Mouse (Mus musculus): ENCODE results near the gene Crtc3. TPM values are rescaled to one million over a fixed set of nuclear protein-coding genes. Genes with fewer than 3 reads are reported as not detected.

Crtc3 gene
- polyA plus RNA-seq (2016; fragmentation: Nextera tagmentation; extraction: Ambion mirVana), result 8.4 and 9.3 TPM in 2 replicates

- peak within 1 kb of the TSS; percentile 81 for H3K4me3 ChIP-seq
- under 1% methylated on average over 83 of the region's 83 CpGs for WGBS
- no peaks in the 10 kb centered on the region for H3K27me3 ChIP-seq (ENCODE audit: low read depth, poor library complexity, severe bottlenecking)
Measured at GRCm38 (mm10) chr7:80688556-80689220, at the start of gene Crtc3. TSS of gene Crtc3 (minus strand) at chr7:80688877.

GRCm38 (mm10) chr7:80736199-80736598, 47.5 kb upstream of the Crtc3 start:
- Histone ChIP-seq H3K4me1 (no peaks in the 10 kb centered on the region), H3K9me3 (replicated peaks) (no peaks in the 10 kb centered on the region), H3K27ac (replicated peaks) (no peak overlapping the region), H3K36me3 (peaks cover 68% of the 10 kb centered on the region), H3K27me3 (ENCODE audit: low read depth, poor library complexity, severe bottlenecking) (no peaks in the 10 kb centered on the region), H3K4me3 (no peak overlapping the region)
- DNase-seq (ENCODE audit: low spot score), result no peak
- WGBS, result 92% methylated on average over 10 of the region's 10 CpGs

More at GRCm38 (mm10) chr7:80688556-80689220, at the start of gene Crtc3:
- Histone ChIP-seq H3K4me1 (peaks cover 21% of the 10 kb centered on the region), H3K9me3 (replicated peaks) (no peaks in the 10 kb centered on the region), H3K27ac (replicated peaks) (peak within 1 kb of the TSS; percentile 96), H3K36me3 (no peaks in the 10 kb centered on the region)
- peak; percentile 83 for DNase-seq (ENCODE audit: low spot score)

- 87% methylated on average over 11 of the region's 11 CpGs for WGBS
Measured at GRCm38 (mm10) chr7:80732986-80733385, 44.3 kb upstream of the Crtc3 start.

GRCm38 (mm10) chr7:80729662-80730061, 41.0 kb upstream of the Crtc3 start:
- Histone ChIP-seq H3K27me3 (ENCODE audit: low read depth, poor library complexity, severe bottlenecking) (no peaks in the 10 kb centered on the region), H3K4me3 (no peak overlapping the region), H3K27ac (replicated peaks) (no peak overlapping the region), H3K9me3 (replicated peaks) (no peaks in the 10 kb centered on the region), H3K36me3 (peaks cover 69% of the 10 kb centered on the region), H3K4me1 (no peaks in the 10 kb centered on the region)
- peak; percentile 72 for DNase-seq (ENCODE audit: low spot score)
- WGBS, result 37% methylated on average over 8 of the region's 8 CpGs

More at GRCm38 (mm10) chr7:80732986-80733385, 44.3 kb upstream of the Crtc3 start:
- H3K9me3 ChIP-seq (replicated peaks), result no peaks in the 10 kb centered on the region
- no peaks in the 10 kb centered on the region for H3K4me1 ChIP-seq
- H3K36me3 ChIP-seq, result peaks cover 65% of the 10 kb centered on the region
- DNase-seq (ENCODE audit: low spot score), result no peak
- no peak overlapping the region for H3K27ac ChIP-seq (replicated peaks)
- no peak overlapping the region for H3K4me3 ChIP-seq
- no peaks in the 10 kb centered on the region for H3K27me3 ChIP-seq (ENCODE audit: low read depth, poor library complexity, severe bottlenecking)

- Histone ChIP-seq H3K9me3 (replicated peaks) (no peaks in the 10 kb centered on the region), H3K4me1 (peaks cover 20% of the 10 kb centered on the region), H3K4me3 (no peak overlapping the region), H3K27me3 (ENCODE audit: low read depth, poor library complexity, severe bottlenecking) (no peaks in the 10 kb centered on the region), H3K36me3 (peaks cover 72% of the 10 kb centered on the region), H3K27ac (replicated peaks) (peak overlapping the region; percentile 46; the same call in 1 of the 2 replicates)
- peak; percentile 21 for DNase-seq (ENCODE audit: low spot score)
- 45% methylated on average over 9 of the region's 9 CpGs for WGBS
Measured at GRCm38 (mm10) chr7:80721041-80721440, 32.4 kb upstream of the Crtc3 start.

GRCm38 (mm10) chr7:80719582-80719981, 30.9 kb upstream of the Crtc3 start:
- H3K27me3 ChIP-seq (ENCODE audit: low read depth, poor library complexity, severe bottlenecking), result no peaks in the 10 kb centered on the region
- no peak overlapping the region for H3K4me3 ChIP-seq
- no peak for DNase-seq (ENCODE audit: low spot score)
- no peaks in the 10 kb centered on the region for H3K9me3 ChIP-seq (replicated peaks)
- WGBS, result 96% methylated on average over 7 of the region's 7 CpGs
- peaks cover 69% of the 10 kb centered on the region for H3K36me3 ChIP-seq
- H3K4me1 ChIP-seq, result peaks cover 20% of the 10 kb centered on the region
- H3K27ac ChIP-seq (replicated peaks), result no peak overlapping the region

GRCm38 (mm10) chr7:80719038-80719437, 30.4 kb upstream of the Crtc3 start:
- Histone ChIP-seq H3K9me3 (replicated peaks) (no peaks in the 10 kb centered on the region), H3K27ac (replicated peaks) (no peak overlapping the region), H3K27me3 (ENCODE audit: low read depth, poor library complexity, severe bottlenecking) (no peaks in the 10 kb centered on the region), H3K4me3 (no peak overlapping the region), H3K36me3 (peaks cover 65% of the 10 kb centered on the region), H3K4me1 (peaks cover 20% of the 10 kb centered on the region)
- no peak for DNase-seq (ENCODE audit: low spot score)
- 89% methylated on average over 2 of the region's 2 CpGs for WGBS

GRCm38 (mm10) chr7:80718471-80718870, 29.8 kb upstream of the Crtc3 start:
- Histone ChIP-seq H3K27ac (replicated peaks) (no peak overlapping the region), H3K4me1 (peaks cover 20% of the 10 kb centered on the region), H3K27me3 (ENCODE audit: low read depth, poor library complexity, severe bottlenecking) (no peaks in the 10 kb centered on the region), H3K9me3 (replicated peaks) (no peaks in the 10 kb centered on the region), H3K36me3 (peaks cover 60% of the 10 kb centered on the region), H3K4me3 (no peak overlapping the region)
- WGBS, result 91% methylated on average over 8 of the region's 8 CpGs
- DNase-seq (ENCODE audit: low spot score), result no peak

GRCm38 (mm10) chr7:80716758-80717157, 28.1 kb upstream of the Crtc3 start:
- Histone ChIP-seq H3K27ac (replicated peaks) (no peak overlapping the region), H3K27me3 (ENCODE audit: low read depth, poor library complexity, severe bottlenecking) (no peaks in the 10 kb centered on the region), H3K9me3 (replicated peaks) (no peaks in the 10 kb centered on the region), H3K4me3 (no peak overlapping the region), H3K36me3 (peaks cover 43% of the 10 kb centered on the region), H3K4me1 (peaks cover 20% of the 10 kb centered on the region)
- no peak for DNase-seq (ENCODE audit: low spot score)
- WGBS, result 88% methylated on average over 9 of the region's 9 CpGs

GRCm38 (mm10) chr7:80715306-80715705, 26.6 kb upstream of the Crtc3 start:
- DNase-seq (ENCODE audit: low spot score), result no peak
- Histone ChIP-seq H3K9me3 (replicated peaks) (no peaks in the 10 kb centered on the region), H3K27ac (replicated peaks) (no peak overlapping the region), H3K36me3 (peaks cover 35% of the 10 kb centered on the region), H3K27me3 (ENCODE audit: low read depth, poor library complexity, severe bottlenecking) (no peaks in the 10 kb centered on the region), H3K4me1 (peaks cover 6% of the 10 kb centered on the region; the same call in 1 of the 2 replicates), H3K4me3 (no peak overlapping the region)
- 91% methylated on average over 7 of the region's 7 CpGs for WGBS

GRCm38 (mm10) chr7:80711496-80711895, 22.8 kb upstream of the Crtc3 start:
- no peak overlapping the region for H3K27ac ChIP-seq (replicated peaks)
- H3K4me3 ChIP-seq, result no peak overlapping the region
- 86% methylated on average over 8 of the region's 8 CpGs for WGBS
- DNase-seq (ENCODE audit: low spot score), result no peak
- peaks cover 12% of the 10 kb centered on the region for H3K36me3 ChIP-seq
- H3K4me1 ChIP-seq, result no peaks in the 10 kb centered on the region
- no peaks in the 10 kb centered on the region for H3K27me3 ChIP-seq (ENCODE audit: low read depth, poor library complexity, severe bottlenecking)
- H3K9me3 ChIP-seq (replicated peaks), result no peaks in the 10 kb centered on the region

GRCm38 (mm10) chr7:80710333-80710732, 21.7 kb upstream of the Crtc3 start:
- H3K27me3 ChIP-seq (ENCODE audit: low read depth, poor library complexity, severe bottlenecking), result no peaks in the 10 kb centered on the region
- H3K27ac ChIP-seq (replicated peaks), result no peak overlapping the region
- H3K36me3 ChIP-seq, result peaks cover 8% of the 10 kb centered on the region
- no peak overlapping the region for H3K4me3 ChIP-seq
- DNase-seq (ENCODE audit: low spot score), result no peak
- H3K4me1 ChIP-seq, result 0 out of 2 replicates have a peak, but pooled peaks cover 2% of the 10 kb centered on the region
- H3K9me3 ChIP-seq (replicated peaks), result no peaks in the 10 kb centered on the region
- 92% methylated on average over 7 of the region's 7 CpGs for WGBS

- WGBS, result 90% methylated on average over 4 of the region's 4 CpGs
- Histone ChIP-seq H3K4me1 (0 out of 2 replicates have a peak, but pooled peaks cover 2% of the 10 kb centered on the region), H3K4me3 (no peak overlapping the region), H3K27ac (replicated peaks) (no peak overlapping the region), H3K9me3 (replicated peaks) (no peaks in the 10 kb centered on the region), H3K36me3 (no peaks in the 10 kb centered on the region), H3K27me3 (ENCODE audit: low read depth, poor library complexity, severe bottlenecking) (no peaks in the 10 kb centered on the region)
- no peak for DNase-seq (ENCODE audit: low spot score)
Measured at GRCm38 (mm10) chr7:80704066-80704465, 15.4 kb upstream of the Crtc3 start.
